Mouse (Mus musculus) bone marrow macrophage, adult 2 months (primary cell): Measurements from ENCODE around the gene Rhcg.

ENCODE experiments used
- CTCF ChIP-seq: IDR thresholded peaks from 2 replicates; pipeline ENCODE4 v1.5.1; 2012; ENCODE audit warnings: low read depth, mild to moderate bottlenecking, low read length, moderate library complexity
- POLR2A ChIP-seq: IDR thresholded peaks from 2 replicates; pipeline ENCODE4 v1.6.1; 2012; ENCODE audit warnings: mild to moderate bottlenecking, low read depth, low read length, borderline replicate concordance

- TF ChIP-seq CTCF = no peak
- no peak for TF ChIP-seq POLR2A
Observed at GRCm38 (mm10) chr7:79654586-79654985, 37.1 kb upstream of the Rhcg start.
